Mouse (Mus musculus) heart, embryonic 15.5 days (tissue): ENCODE results near the gene Mfsd4b3. TPM values are rescaled to one million over a fixed set of nuclear protein-coding genes. Genes with fewer than 3 reads are reported as not detected.
"Not testable (repeated sequence)": the region's sequence is repeated elsewhere in the genome, so short reads cannot be mapped to it uniquely, and the experiment has no call there.

ENCODE experiments used
- ATAC-seq: fragments of 200-750 bp; cut with Nextera tagmentation; replicated peaks from 2 replicates; pipeline ENCODE4 v1.8.0; 2017; ENCODE audit warnings: low read depth, moderate TSS enrichment; ENCODE audit not compliant: insufficient number of reproducible peaks, insufficient read depth, low FRiP score
- H3K27ac ChIP-seq: fragments of 300-500 bp; sonication (generic); 2 replicates; pipeline ENCODE4 v1.5.1; 2015; ENCODE audit warnings: mild to moderate bottlenecking, inconsistent platforms
- H3K27me3 ChIP-seq: fragments of 300-500 bp; sonication (generic); 2 replicates; pipeline ENCODE4 v1.6.1; 2015; ENCODE audit warnings: inconsistent platforms
- H3K36me3 ChIP-seq: fragments of 300-500 bp; sonication (generic); 2 replicates; pipeline ENCODE4 v1.6.1; 2015; ENCODE audit warnings: mild to moderate bottlenecking, inconsistent platforms
- H3K4me1 ChIP-seq: fragments of 300-500 bp; sonication (generic); replicated peaks from 2 replicates; pipeline ENCODE4 v1.6.1; 2015; ENCODE audit warnings: inconsistent platforms
- H3K4me2 ChIP-seq: fragments of 300-500 bp; sonication (generic); 2 replicates; pipeline ENCODE4 v1.6.1; 2015; ENCODE audit warnings: inconsistent platforms, mild to moderate bottlenecking, moderate library complexity
- H3K4me3 ChIP-seq: fragments of 300-500 bp; sonication (generic); 2 replicates; pipeline ENCODE4 v1.5.1; 2015; ENCODE audit warnings: mild to moderate bottlenecking, inconsistent platforms
- H3K9ac ChIP-seq: fragments of 300-500 bp; sonication (generic); 2 replicates; pipeline ENCODE4 v1.6.1; 2015; ENCODE audit warnings: mild to moderate bottlenecking, inconsistent platforms
- H3K9me3 ChIP-seq: fragments of 300-500 bp; sonication (generic); replicated peaks from 2 replicates; pipeline ENCODE4 v1.6.1; 2016; ENCODE audit warnings: inconsistent platforms
- WGBS: fragments of 180-500 bp; shearing (Covaris S2); methylation state at CpG from one replicate; pipeline ENCODE4 v1.1.7; 2015; ENCODE audit warnings: mixed read lengths; 5-methylcytosine and 5-hydroxymethylcytosine counted together
- polyA plus RNA-seq: library from polyadenylated mRNA; unstranded; fragments of >200 nt; fragmentation: Nextera tagmentation; extraction: Ambion mirVana; gene quantifications from 2 replicates; pipeline ENCODE4 v1.2.1, GENCODE M21; 2015

Gene Mfsd4b3
- polyA plus RNA-seq, 1 experiment from 2014 or later, result 1.00 TPM

GRCm38 (mm10) chr10:39974982-39975381 is 15.0 kb upstream of the Mfsd4b3 start:
- WGBS, result 59% methylated on average over 11 of the region's 11 CpGs

GRCm38 (mm10) chr10:39967512-39967911 is 7.6 kb upstream of the Mfsd4b3 start:
- H3K9me3 ChIP-seq, result no peaks in the 10 kb centered on the region
- H3K27me3 ChIP-seq, result no peaks in the 10 kb centered on the region
- WGBS, result 75% methylated on average over 3 of the region's 3 CpGs

More at GRCm38 (mm10) chr10:39974982-39975381, 15.0 kb upstream of the Mfsd4b3 start:
- ATAC-seq, result no peak
- no peak overlapping the region for H3K9ac ChIP-seq
- H3K27ac ChIP-seq, result no peak overlapping the region
- peaks cover 7% of the 10 kb centered on the region; the same call in 1 of the 2 replicates for H3K9me3 ChIP-seq
- H3K4me2 ChIP-seq, result no peak overlapping the region
- H3K4me1 ChIP-seq, result no peaks in the 10 kb centered on the region
- H3K36me3 ChIP-seq, result no peaks in the 10 kb centered on the region
- H3K4me3 ChIP-seq, result no peak overlapping the region
- no peaks in the 10 kb centered on the region for H3K27me3 ChIP-seq

GRCm38 (mm10) chr10:39961906-39962305 is 2.0 kb upstream of the Mfsd4b3 start:
- no peaks in the 10 kb centered on the region for H3K27me3 ChIP-seq

More at GRCm38 (mm10) chr10:39967512-39967911, 7.6 kb upstream of the Mfsd4b3 start:
- Histone ChIP-seq H3K4me1 (no peaks in the 10 kb centered on the region), H3K4me3 (no peak overlapping the region), H3K4me2 (no peak overlapping the region), H3K27ac (no peak overlapping the region), H3K36me3 (no peaks in the 10 kb centered on the region), H3K9ac (no peak overlapping the region)
- no peak for ATAC-seq

GRCm38 (mm10) chr10:39960441-39960822 is 479 bp upstream of the Mfsd4b3 start:
- Histone ChIP-seq H3K36me3 (no peaks in the 10 kb centered on the region), H3K27ac (no peak overlapping the region), H3K27me3 (no peaks in the 10 kb centered on the region), H3K4me2 (peak overlapping the region; percentile 97), H3K4me1 (peaks cover 19% of the 10 kb centered on the region), H3K4me3 (peak overlapping the region; percentile 65), H3K9ac (no peak overlapping the region), H3K9me3 (no peaks in the 10 kb centered on the region)
- WGBS, result 40% methylated on average over 11 of the region's 11 CpGs
- 0 out of 2 replicates have a peak, but pooled peaks have one; percentile 12 for ATAC-seq

More at GRCm38 (mm10) chr10:39961906-39962305, 2.0 kb upstream of the Mfsd4b3 start:
- no peak overlapping the region for H3K27ac ChIP-seq
- H3K4me3 ChIP-seq, result no peak overlapping the region
- H3K9me3 ChIP-seq, result no peaks in the 10 kb centered on the region
- ATAC-seq, result no peak
- H3K4me2 ChIP-seq, result no peak overlapping the region
- no peaks in the 10 kb centered on the region for H3K36me3 ChIP-seq
- WGBS, result 43% methylated on average over 1 of the region's 1 CpGs
- H3K4me1 ChIP-seq, result peaks cover 19% of the 10 kb centered on the region
- H3K9ac ChIP-seq, result no peak overlapping the region

GRCm38 (mm10) chr10:39958266-39958665 is 1.7 kb downstream of the Mfsd4b3 start:
- 55% methylated on average over 4 of the region's 4 CpGs for WGBS
- no peaks in the 10 kb centered on the region for H3K27me3 ChIP-seq
- peaks cover 19% of the 10 kb centered on the region for H3K4me1 ChIP-seq
- H3K36me3 ChIP-seq, result no peaks in the 10 kb centered on the region
- H3K9me3 ChIP-seq, result no peaks in the 10 kb centered on the region
- no peak overlapping the region for H3K9ac ChIP-seq
- peak overlapping the region; percentile 39 for H3K27ac ChIP-seq
- H3K4me3 ChIP-seq, result no peak overlapping the region
- no peak overlapping the region for H3K4me2 ChIP-seq
- no peak for ATAC-seq

GRCm38 (mm10) chr10:39956340-39956878 is 3.5 kb downstream of the Mfsd4b3 start:
- WGBS, result 59% methylated on average over 2 of the region's 2 CpGs

GRCm38 (mm10) chr10:39955163-39955562 is 4.8 kb downstream of the Mfsd4b3 start:
- Histone ChIP-seq H3K4me1 (peaks cover 16% of the 10 kb centered on the region), H3K36me3 (no peaks in the 10 kb centered on the region), H3K27me3 (no peaks in the 10 kb centered on the region), H3K4me3 (no peak overlapping the region), H3K27ac (no peak overlapping the region), H3K4me2 (no peak overlapping the region), H3K9me3 (no peaks in the 10 kb centered on the region), H3K9ac (no peak overlapping the region)
- ATAC-seq, result no peak
- 78% methylated on average over 2 of the region's 2 CpGs for WGBS

More at GRCm38 (mm10) chr10:39956340-39956878, 3.5 kb downstream of the Mfsd4b3 start:
- no peaks in the 10 kb centered on the region for H3K36me3 ChIP-seq
- H3K4me2 ChIP-seq, result no peak overlapping the region
- no peak overlapping the region for H3K4me3 ChIP-seq
- no peaks in the 10 kb centered on the region for H3K27me3 ChIP-seq
- no peak for ATAC-seq
- H3K4me1 ChIP-seq, result peaks cover 19% of the 10 kb centered on the region
- no peak overlapping the region for H3K9ac ChIP-seq
- H3K9me3 ChIP-seq, result no peaks in the 10 kb centered on the region
- no peak overlapping the region for H3K27ac ChIP-seq

- no peak overlapping the region for H3K4me2 ChIP-seq
- ATAC-seq, result no peak
- no peak overlapping the region for H3K9ac ChIP-seq
- H3K36me3 ChIP-seq, result no peaks in the 10 kb centered on the region
- H3K27ac ChIP-seq, result no peak overlapping the region
- no peaks in the 10 kb centered on the region for H3K9me3 ChIP-seq
- no peaks in the 10 kb centered on the region for H3K27me3 ChIP-seq
- no peak overlapping the region for H3K4me3 ChIP-seq
- 91% methylated on average over 2 of the region's 2 CpGs for WGBS
- no peaks in the 10 kb centered on the region for H3K4me1 ChIP-seq
Observed at GRCm38 (mm10) chr10:39949377-39949954, 10.5 kb downstream of the Mfsd4b3 start.

GRCm38 (mm10) chr10:39947195-39947594 is 12.8 kb downstream of the Mfsd4b3 start:
- not testable (repeated sequence) for ATAC-seq, H3K4me3 ChIP-seq, H3K27ac ChIP-seq, H3K9ac ChIP-seq, H3K27me3 ChIP-seq, H3K36me3 ChIP-seq, H3K9me3 ChIP-seq, H3K4me2 ChIP-seq, H3K4me1 ChIP-seq
- WGBS, result 80% methylated on average over 3 of the region's 3 CpGs

- Histone ChIP-seq H3K4me3 (no peak overlapping the region), H3K36me3 (no peaks in the 10 kb centered on the region), H3K27ac (no peak overlapping the region), H3K27me3 (no peaks in the 10 kb centered on the region), H3K4me1 (no peaks in the 10 kb centered on the region), H3K9me3 (no peaks in the 10 kb centered on the region), H3K9ac (no peak overlapping the region), H3K4me2 (no peak overlapping the region)
- no peak for ATAC-seq
- 68% methylated on average over 7 of the region's 7 CpGs for WGBS
Observed at GRCm38 (mm10) chr10:39936553-39936952, 23.4 kb downstream of the Mfsd4b3 start.

- peak; percentile 53 for ATAC-seq
- Histone ChIP-seq H3K36me3 (no peaks in the 10 kb centered on the region), H3K9me3 (no peaks in the 10 kb centered on the region), H3K9ac (peak within 1 kb of the TSS; percentile 60), H3K27ac (no peak within 1 kb of the TSS), H3K4me3 (peak within 1 kb of the TSS; percentile 51), H3K27me3 (peaks cover 17% of the 10 kb centered on the region), H3K4me2 (peak within 1 kb of the TSS; percentile 94), H3K4me1 (peaks cover 10% of the 10 kb centered on the region)
- WGBS, result 2% methylated on average over 41 of the region's 41 CpGs
Observed at GRCm38 (mm10) chr10:39926616-39927139, 33.3 kb downstream of the Mfsd4b3 start, which contains the start of gene Mfsd4b2. Gene Mfsd4b2 (minus strand): TSS chr10:39926923.

- not testable (repeated sequence) for H3K4me1 ChIP-seq, ATAC-seq, H3K36me3 ChIP-seq, H3K27ac ChIP-seq, H3K9me3 ChIP-seq, H3K4me3 ChIP-seq, H3K4me2 ChIP-seq, H3K9ac ChIP-seq
- WGBS, result 48% methylated on average over 8 of the region's 8 CpGs
- peaks cover 17% of the 10 kb centered on the region for H3K27me3 ChIP-seq
Observed at GRCm38 (mm10) chr10:39924556-39924955, 35.4 kb downstream of the Mfsd4b3 start.
